Mouse (Mus musculus) right cerebral cortex, postnatal 36 days (tissue): Measurements from ENCODE around the gene Cntnap1.

ENCODE experiments used
- DNase-seq, 2 experiments: peaks; one replicate each; pipeline ENCODE4 v3.0.0; 2022; ENCODE audit warnings: low spot score in 2 of 2, mixed read lengths in 1 of 2

Gene Cntnap1

DNA sequence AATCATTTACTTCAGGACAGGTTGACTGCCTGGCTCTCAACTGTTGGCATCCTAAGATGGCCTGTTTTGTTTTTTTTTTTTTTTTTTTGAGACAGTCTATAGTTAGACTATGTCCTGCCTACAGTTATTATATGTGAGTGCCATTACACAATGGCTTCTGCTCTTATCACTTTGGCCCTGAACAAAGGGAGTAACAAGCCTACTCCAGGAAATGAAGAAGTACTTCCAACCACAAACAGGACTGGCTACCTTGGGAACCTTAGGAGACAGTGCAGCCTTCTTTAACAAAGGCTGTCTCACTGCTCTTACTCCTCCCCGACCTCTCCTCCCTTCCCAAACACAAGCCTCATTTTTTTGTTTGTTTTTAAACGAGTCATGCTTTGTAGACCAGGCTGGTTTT, 50.5 kb downstream of the Cntnap1 start:
- DNase-seq: no peak

DNA sequence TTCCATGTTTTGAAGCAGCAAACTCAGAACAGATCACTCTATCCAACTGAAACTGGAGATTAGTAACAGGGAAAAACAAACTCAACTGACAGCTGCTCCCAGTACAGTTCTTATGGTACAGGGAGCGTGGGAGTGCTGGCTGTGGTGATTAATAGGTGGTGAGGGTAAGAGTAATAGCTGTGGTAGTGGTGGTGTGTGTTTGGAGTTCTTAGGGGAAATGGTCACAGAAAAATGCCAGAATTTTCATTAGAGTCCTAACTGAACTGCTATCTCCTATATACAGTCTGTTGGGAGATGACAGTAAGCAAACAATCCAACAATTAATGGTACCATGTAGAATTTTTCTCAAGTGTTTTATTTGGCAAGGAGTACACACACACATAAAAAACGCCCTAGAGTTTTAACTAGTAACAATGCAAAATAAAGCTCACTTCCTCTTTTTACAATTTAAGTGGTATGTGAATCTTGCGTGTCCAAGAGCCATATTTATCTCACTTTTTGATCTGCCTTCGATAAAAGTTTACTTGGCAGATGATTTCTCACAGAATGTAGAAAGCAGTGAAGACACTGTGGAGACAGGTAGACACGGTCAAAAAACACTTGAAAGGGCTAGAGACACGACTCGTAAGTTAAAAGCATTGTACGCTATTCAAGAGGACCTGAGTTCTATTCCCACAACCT, 51.1 kb downstream of the Cntnap1 start:
- DNase-seq: no peak

- DNase-seq: no peak
These were observed 54.0 kb downstream of the Cntnap1 start for GRCm38 (mm10) chr11:101224337-101224736.

DNA sequence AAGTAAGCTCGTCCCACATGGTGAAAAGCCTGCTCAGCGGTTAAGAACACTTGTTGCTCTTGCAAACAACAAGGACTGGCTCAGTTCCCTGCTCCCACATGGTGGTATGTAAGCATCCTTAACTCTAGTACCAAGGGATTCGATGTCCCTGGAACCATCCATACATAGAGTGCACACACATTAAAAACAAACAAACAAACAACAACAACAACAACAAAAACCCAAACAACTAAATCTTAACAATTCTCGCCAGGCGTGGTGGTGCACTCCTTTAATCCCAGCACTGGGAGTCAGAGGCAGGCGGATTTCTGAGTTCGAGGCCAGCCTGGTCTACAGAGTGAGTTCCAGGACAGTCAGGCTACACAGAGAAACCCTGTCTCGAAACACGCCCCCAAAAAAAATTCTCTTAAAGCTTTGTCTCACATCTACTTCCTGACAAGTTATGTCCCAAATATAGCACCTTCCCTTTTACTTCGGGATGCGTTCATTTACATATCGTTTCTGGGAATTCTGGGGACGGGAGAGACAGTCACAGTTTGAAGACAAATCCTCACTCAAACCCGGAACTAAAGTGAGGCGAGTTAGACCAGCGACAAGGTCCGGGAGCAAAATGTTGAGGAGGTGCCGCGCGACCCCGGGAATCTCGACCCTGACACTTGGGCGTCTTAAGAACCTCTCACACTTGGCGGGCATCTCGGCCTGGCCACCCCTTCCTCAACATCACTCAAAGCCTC, 55.2 kb downstream of the Cntnap1 start:
- no peak for DNase-seq

DNA sequence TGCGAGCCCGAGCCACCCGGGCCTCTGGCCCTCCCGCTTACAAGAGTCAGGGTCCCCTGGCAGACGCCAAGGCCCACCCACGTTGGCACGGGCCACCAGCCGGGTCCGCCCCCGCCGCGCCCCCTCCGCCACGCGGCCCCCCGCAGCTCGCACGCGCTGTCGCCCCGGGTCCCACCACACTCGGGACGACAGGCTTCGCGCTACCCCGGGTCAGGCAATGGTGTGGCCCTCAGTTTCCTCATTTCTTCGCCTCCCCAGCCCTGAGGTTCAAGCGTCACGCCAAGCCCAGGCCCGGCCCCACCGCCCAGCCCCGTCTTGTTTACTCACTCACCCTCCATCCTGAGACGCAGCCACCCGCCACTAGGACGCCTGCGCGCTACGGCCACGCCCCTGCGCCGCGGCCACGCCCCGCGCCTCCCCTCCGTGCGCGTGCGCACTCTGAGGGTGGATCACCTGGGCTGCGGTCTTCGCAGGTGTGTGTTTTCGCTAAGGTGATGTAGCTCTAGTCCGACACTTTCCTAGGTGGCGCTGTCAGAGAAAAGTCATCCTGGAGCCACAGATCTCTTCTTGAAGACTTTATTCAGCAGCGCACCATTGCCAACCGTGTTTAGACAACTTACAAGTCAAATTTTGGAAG, 55.9 kb downstream of the Cntnap1 start, which contains the start of gene Ezh1:
Gene Ezh1 (minus strand): TSS at position 399 of the 637 bp plus-strand sequence.
- DNase-seq: peak; percentile 82 to 84

DNA sequence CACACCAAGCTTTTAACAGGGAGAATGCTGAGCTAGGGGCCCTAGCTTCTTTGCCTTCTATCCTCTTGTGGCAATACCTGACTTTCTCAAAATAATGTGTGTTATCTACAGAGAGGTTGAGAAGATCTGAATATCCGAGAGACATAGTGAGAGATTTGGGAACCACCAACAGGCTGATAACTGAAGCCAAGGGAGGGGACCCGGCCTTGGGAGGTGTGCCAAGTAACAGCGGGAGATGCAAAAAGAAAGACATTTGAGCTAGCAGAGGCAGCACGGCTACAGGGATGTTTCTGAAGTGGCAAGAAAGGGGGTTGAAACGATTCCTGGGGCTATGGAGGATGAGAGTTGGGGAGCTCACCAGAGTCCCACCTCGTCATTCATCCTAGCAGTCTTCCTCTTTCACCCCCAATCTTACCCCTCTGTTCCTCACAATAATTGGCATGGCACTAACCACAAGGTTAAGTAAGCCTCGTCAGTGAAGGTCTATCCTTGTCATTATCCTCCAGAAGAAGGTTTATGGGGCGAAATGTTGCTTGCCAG, 59.1 kb downstream of the Cntnap1 start:
- DNase-seq: no peak

DNA sequence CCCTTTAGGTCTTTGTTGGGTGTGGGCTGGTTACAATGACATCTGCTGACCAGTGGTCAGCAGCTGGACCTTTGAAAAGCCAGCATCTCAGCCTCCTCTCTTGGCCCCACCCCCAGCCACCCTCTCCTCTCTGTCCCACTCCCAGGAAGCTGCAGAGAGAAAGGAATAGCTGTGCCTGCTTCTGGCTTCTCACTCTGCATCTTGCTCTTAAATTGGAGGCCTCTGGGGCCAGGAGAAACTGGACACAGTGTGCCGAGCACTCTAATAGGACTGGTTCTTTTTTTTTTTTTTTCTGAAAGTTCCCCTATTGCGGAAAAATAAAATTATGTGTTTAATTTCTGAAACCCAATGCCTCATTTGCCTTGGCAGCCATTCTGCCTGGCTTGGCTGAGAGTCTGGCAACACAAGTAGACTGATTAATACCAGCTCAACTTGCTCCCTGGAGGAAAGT, 59.8 kb downstream of the Cntnap1 start:
- DNase-seq: no peak

GRCm38 (mm10) chr11:101230526-101230925, 60.2 kb downstream of the Cntnap1 start:
- no peak for DNase-seq

DNA sequence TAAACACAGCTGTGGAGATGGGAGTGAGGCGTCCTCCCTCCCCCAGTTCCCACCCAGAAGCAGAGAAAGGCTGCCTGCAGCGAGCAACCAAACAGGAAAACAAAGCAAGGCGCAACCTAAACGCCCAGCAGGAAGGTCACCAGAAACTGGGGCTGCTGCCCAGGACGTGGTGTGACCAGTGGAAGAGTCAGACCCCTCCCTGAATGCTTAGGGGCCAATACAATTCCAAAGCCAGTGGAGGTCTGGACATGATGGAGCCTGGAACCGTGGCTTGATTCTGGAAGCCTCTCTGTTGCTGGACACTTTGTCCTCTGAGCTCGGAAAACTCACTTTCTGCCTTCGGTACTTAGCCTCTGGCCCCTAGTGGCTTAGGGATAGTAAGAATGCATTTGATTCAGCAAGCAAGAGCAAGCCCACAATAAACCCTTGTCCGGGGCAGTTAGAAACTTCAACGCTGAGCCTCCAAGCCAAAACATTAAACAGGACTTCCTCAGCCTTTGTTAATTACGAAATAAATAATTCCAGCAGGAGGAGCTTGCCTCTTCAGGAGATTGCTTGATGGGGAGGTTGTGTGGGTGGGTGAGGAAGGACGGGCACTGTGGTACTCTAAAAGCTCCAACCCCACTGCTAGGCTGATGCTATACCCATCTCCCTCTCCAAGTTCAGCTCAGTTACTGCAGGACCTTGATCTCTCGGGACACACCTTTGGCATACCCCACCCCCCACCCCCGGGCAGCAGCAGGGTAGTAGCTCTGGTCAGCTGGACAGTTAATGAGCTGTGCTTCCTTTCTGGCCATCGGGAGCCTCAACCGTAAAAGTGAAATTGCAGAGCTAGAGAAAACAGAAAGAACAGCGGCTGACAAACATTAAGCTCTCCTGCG, 60.9 kb downstream of the Cntnap1 start:
- DNase-seq: peak in 1 of 2 experiments; percentile 20

GRCm38 (mm10) chr11:101232010-101232839, 61.9 kb downstream of the Cntnap1 start:
- DNase-seq: no peak

- DNase-seq: no peak
These were observed 62.9 kb downstream of the Cntnap1 start for GRCm38 (mm10) chr11:101233240-101233639.

- no peak for DNase-seq
These were observed 63.8 kb downstream of the Cntnap1 start for GRCm38 (mm10) chr11:101234124-101234523.

DNA sequence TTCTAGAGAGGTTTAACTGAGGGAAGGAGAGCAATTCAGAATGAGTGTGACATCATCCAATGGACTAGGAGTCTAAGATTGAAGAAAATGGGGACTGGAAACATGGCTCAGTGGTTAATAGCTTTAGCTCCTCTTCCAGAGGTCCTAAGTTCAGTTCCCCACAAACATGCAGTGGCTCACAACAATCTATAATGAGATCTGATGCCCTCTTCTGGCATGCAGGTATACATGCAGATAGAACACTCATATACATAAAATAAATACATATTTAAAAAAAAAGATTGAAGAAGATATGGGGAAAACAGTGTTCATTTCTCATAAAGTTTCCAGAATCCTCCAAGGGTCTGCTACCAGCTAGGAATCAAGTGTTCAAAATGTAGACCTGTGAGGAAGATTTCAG, 65.1 kb downstream of the Cntnap1 start:
- no peak for DNase-seq

DNA sequence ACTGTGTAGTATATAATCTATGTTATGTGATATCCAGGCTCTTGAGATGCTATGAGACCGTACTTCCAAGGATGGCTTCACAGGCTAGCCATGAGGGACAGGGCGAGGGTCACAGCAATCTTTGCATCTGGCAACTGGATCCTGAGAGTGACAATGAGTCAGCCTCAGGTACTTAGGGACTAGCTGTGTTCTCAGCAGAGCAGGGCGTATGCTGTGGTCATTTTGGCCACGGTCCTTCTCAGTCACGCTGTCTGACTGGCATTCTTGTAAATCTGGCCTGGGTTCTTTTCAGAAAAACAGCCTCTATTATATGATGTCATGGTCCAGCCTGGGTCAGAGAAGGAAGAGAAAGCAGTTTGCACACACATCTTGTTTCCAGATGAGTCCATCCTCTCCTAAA, 66.5 kb downstream of the Cntnap1 start:
- no peak for DNase-seq

GRCm38 (mm10) chr11:101238071-101238647, 67.8 kb downstream of the Cntnap1 start:
- peak in 1 of 2 experiments; percentile 48 for DNase-seq
